Mouse (Mus musculus): ENCODE measurements around the gene Tceal9.
A peak's percentile ranks its signal among the peaks of the same experiment; 100 is the strongest.
"Not testable (repeated sequence)": the region's sequence is repeated elsewhere in the genome, so short reads cannot be mapped to it uniquely, and the experiment has no call there.

Gene Tceal9

GRCm38 (mm10) chrX:136270393-136271111 lies 25.7 kb downstream of the Tceal9 start:
- DNase-seq (ENCODE audit: low read depth, low spot score), result not testable (repeated sequence)

- DNase-seq (ENCODE audit: low read depth, low spot score), result no peak
These were observed 29.7 kb downstream of the Tceal9 start for GRCm38 (mm10) chrX:136274542-136274941.

- DNase-seq (ENCODE audit: low read depth, low spot score), result no peak
These were observed 30.5 kb downstream of the Tceal9 start for GRCm38 (mm10) chrX:136275386-136275785.

- DNase-seq (ENCODE audit: low read depth, low spot score), result no peak
These were observed 32.7 kb downstream of the Tceal9 start for GRCm38 (mm10) chrX:136277577-136277976.

- DNase-seq (ENCODE audit: low read depth, low spot score), result no peak
These were observed 33.5 kb downstream of the Tceal9 start for GRCm38 (mm10) chrX:136278401-136278800.

GRCm38 (mm10) chrX:136279410-136279809 lies 34.5 kb downstream of the Tceal9 start:
- DNase-seq (ENCODE audit: low read depth, low spot score), result no peak

- peak; percentile 23 for DNase-seq (ENCODE audit: low read depth, low spot score)
These were observed 46.0 kb downstream of the Tceal9 start for GRCm38 (mm10) chrX:136290817-136291281.
